Mouse (Mus musculus) hindbrain, embryonic 11.5 days (tissue): ENCODE results near the gene Gm10563. TPM values are rescaled to one million over a fixed set of nuclear protein-coding genes. Genes with fewer than 3 reads are reported as not detected.
"Not testable (repeated sequence)": the region's sequence is repeated elsewhere in the genome, so short reads cannot be mapped to it uniquely, and the experiment has no call there.

ENCODE experiments used
- ATAC-seq: fragments of 200-750 bp; cut with Nextera tagmentation; 2 replicates; pipeline ENCODE4 v1.8.0; 2017; ENCODE audit warnings: mild to moderate bottlenecking, moderate TSS enrichment, moderate library complexity; ENCODE audit not compliant: low FRiP score
- DNase-seq: peaks from one replicate; pipeline ENCODE4 v3.0.0-alpha.2; 2015; ENCODE audit warnings: low spot score
- H3K27ac ChIP-seq: fragments of 300-500 bp; sonication (generic); 2 replicates; pipeline ENCODE4 v1.5.1; 2014; ENCODE audit warnings: mild to moderate bottlenecking, low read depth, low read length
- H3K27me3 ChIP-seq: fragments of 300-500 bp; sonication (generic); 2 replicates; pipeline ENCODE4 v1.6.1; 2014; ENCODE audit warnings: mild to moderate bottlenecking, low read length, moderate library complexity, mixed read lengths; ENCODE audit not compliant: control insufficient read depth, insufficient read depth
- H3K36me3 ChIP-seq: fragments of 300-500 bp; sonication (generic); 2 replicates; pipeline ENCODE4 v1.6.1; 2014; ENCODE audit warnings: mild to moderate bottlenecking, low read length, moderate library complexity, mixed read lengths; ENCODE audit not compliant: control insufficient read depth, insufficient read depth
- H3K4me1 ChIP-seq: fragments of 300-500 bp; sonication (generic); replicated peaks from 2 replicates; pipeline ENCODE4 v1.6.1; 2014; ENCODE audit warnings: low read length, mixed read lengths; ENCODE audit not compliant: control insufficient read depth, insufficient read depth
- H3K4me2 ChIP-seq: fragments of 300-500 bp; sonication (generic); replicated peaks from 2 replicates; pipeline ENCODE4 v1.6.1; 2014; ENCODE audit warnings: mild to moderate bottlenecking, low read depth, low read length
- H3K4me3 ChIP-seq: fragments of 300-500 bp; sonication (generic); 2 replicates; pipeline ENCODE4 v1.5.1; 2014; ENCODE audit warnings: low read depth, low read length
- H3K9ac ChIP-seq: fragments of 300-500 bp; sonication (generic); 2 replicates; pipeline ENCODE4 v1.6.1; 2014; ENCODE audit warnings: low read depth, low read length
- H3K9me3 ChIP-seq: fragments of 300-500 bp; sonication (generic); 2 replicates; pipeline ENCODE4 v1.6.1; 2016; ENCODE audit warnings: low read length; ENCODE audit not compliant: control insufficient read depth
- WGBS: fragments of 180-500 bp; shearing (Covaris S2); extraction: QIAGEN DNeasy Blood & Tissue Kit; methylation state at CpG from one replicate; pipeline ENCODE4 v1.1.7; 2014; 5-methylcytosine and 5-hydroxymethylcytosine counted together
- polyA plus RNA-seq: library from polyadenylated mRNA; unstranded; fragments of >200 nt; fragmentation: Nextera tagmentation; extraction: Ambion mirVana; gene quantifications from 2 replicates; pipeline ENCODE4 v1.2.1, GENCODE M21; 2014

The Gm10563 gene
- polyA plus RNA-seq, 1 experiment from 2014 or later = not detected

- DNase-seq = no peak
- no peak overlapping the region for H3K4me3 ChIP-seq
- H3K4me1 ChIP-seq = no peaks in the 10 kb centered on the region
- H3K27ac ChIP-seq = no peak overlapping the region
- WGBS = 95% methylated on average over 9 of the region's 9 CpGs
- 0 out of 2 replicates have a peak, but pooled peaks cover under 1% of the 10 kb centered on the region for H3K36me3 ChIP-seq
- ATAC-seq = no peak
- H3K27me3 ChIP-seq = no peaks in the 10 kb centered on the region
- no peaks in the 10 kb centered on the region for H3K9me3 ChIP-seq
- H3K9ac ChIP-seq = no peak overlapping the region
- no peak overlapping the region for H3K4me2 ChIP-seq
These were observed 68.1 kb downstream of the Gm10563 start for GRCm38 (mm10) chr4:155577132-155577531.

GRCm38 (mm10) chr4:155575521-155575920 lies 69.7 kb downstream of the Gm10563 start:
- Histone ChIP-seq H3K36me3 (no peaks in the 10 kb centered on the region), H3K27me3 (no peaks in the 10 kb centered on the region), H3K9ac (no peak overlapping the region), H3K9me3 (no peaks in the 10 kb centered on the region), H3K4me3 (no peak overlapping the region), H3K4me2 (no peak overlapping the region), H3K27ac (no peak overlapping the region), H3K4me1 (no peaks in the 10 kb centered on the region)
- DNase-seq (no peak), ATAC-seq (no peak)
- 89% methylated on average over 8 of the region's 8 CpGs for WGBS

GRCm38 (mm10) chr4:155574931-155575330 lies 70.3 kb downstream of the Gm10563 start:
- Histone ChIP-seq H3K36me3 (no peaks in the 10 kb centered on the region), H3K9ac (no peak overlapping the region), H3K27ac (no peak overlapping the region), H3K4me1 (no peaks in the 10 kb centered on the region), H3K9me3 (no peaks in the 10 kb centered on the region), H3K27me3 (no peaks in the 10 kb centered on the region), H3K4me3 (no peak overlapping the region), H3K4me2 (no peak overlapping the region)
- DNase-seq (no peak), ATAC-seq (no peak)
- WGBS = 92% methylated on average over 11 of the region's 11 CpGs

GRCm38 (mm10) chr4:155573876-155574275 lies 71.3 kb downstream of the Gm10563 start:
- ATAC-seq (no peak), DNase-seq (no peak)
- WGBS = 95% methylated on average over 9 of the region's 9 CpGs
- H3K27ac ChIP-seq = no peak overlapping the region
- H3K9me3 ChIP-seq = no peaks in the 10 kb centered on the region
- H3K27me3 ChIP-seq = no peaks in the 10 kb centered on the region
- no peaks in the 10 kb centered on the region for H3K4me1 ChIP-seq
- no peak overlapping the region for H3K4me2 ChIP-seq
- H3K36me3 ChIP-seq = no peaks in the 10 kb centered on the region
- H3K4me3 ChIP-seq = no peak overlapping the region
- no peak overlapping the region for H3K9ac ChIP-seq

- Histone ChIP-seq H3K9me3 (no peaks in the 10 kb centered on the region), H3K9ac (no peak overlapping the region), H3K27ac (no peak overlapping the region), H3K27me3 (no peaks in the 10 kb centered on the region), H3K4me2 (no peak overlapping the region), H3K4me3 (no peak overlapping the region), H3K4me1 (no peaks in the 10 kb centered on the region), H3K36me3 (no peaks in the 10 kb centered on the region)
- no peak for DNase-seq
- no peak for ATAC-seq
- WGBS = 91% methylated on average over 2 of the region's 2 CpGs
These were observed 72.1 kb downstream of the Gm10563 start for GRCm38 (mm10) chr4:155573155-155573554.

GRCm38 (mm10) chr4:155571442-155571841 lies 73.8 kb downstream of the Gm10563 start:
- no peak overlapping the region for H3K9ac ChIP-seq
- ATAC-seq = no peak
- no peak overlapping the region for H3K27ac ChIP-seq
- no peak overlapping the region for H3K4me3 ChIP-seq
- H3K4me2 ChIP-seq = no peak overlapping the region
- H3K36me3 ChIP-seq = no peaks in the 10 kb centered on the region
- no peaks in the 10 kb centered on the region for H3K4me1 ChIP-seq
- no peaks in the 10 kb centered on the region for H3K9me3 ChIP-seq
- no peaks in the 10 kb centered on the region for H3K27me3 ChIP-seq
- DNase-seq = no peak
- WGBS = 85% methylated on average over 2 of the region's 2 CpGs

- not testable (repeated sequence) for ATAC-seq, H3K4me3 ChIP-seq, H3K9ac ChIP-seq, H3K36me3 ChIP-seq, H3K27ac ChIP-seq, DNase-seq, H3K4me1 ChIP-seq, H3K27me3 ChIP-seq, H3K4me2 ChIP-seq, H3K9me3 ChIP-seq
- WGBS = 93% methylated on average over 11 of the region's 11 CpGs
These were observed 74.9 kb downstream of the Gm10563 start for GRCm38 (mm10) chr4:155570315-155570714.

- Histone ChIP-seq H3K4me3 (no peak overlapping the region), H3K36me3 (no peaks in the 10 kb centered on the region), H3K9me3 (no peaks in the 10 kb centered on the region), H3K27ac (no peak overlapping the region), H3K4me1 (no peaks in the 10 kb centered on the region), H3K4me2 (no peak overlapping the region), H3K27me3 (no peaks in the 10 kb centered on the region), H3K9ac (no peak overlapping the region)
- 94% methylated on average over 6 of the region's 6 CpGs for WGBS
- no peak for ATAC-seq
- no peak for DNase-seq
These were observed 75.4 kb downstream of the Gm10563 start for GRCm38 (mm10) chr4:155569818-155570217.

GRCm38 (mm10) chr4:155568632-155569370 lies 76.4 kb downstream of the Gm10563 start:
- Histone ChIP-seq H3K27me3 (no peaks in the 10 kb centered on the region), H3K27ac (no peak overlapping the region), H3K9me3 (no peaks in the 10 kb centered on the region), H3K36me3 (no peaks in the 10 kb centered on the region), H3K4me2 (no peak overlapping the region), H3K4me3 (no peak overlapping the region), H3K4me1 (no peaks in the 10 kb centered on the region; the same call in 1 of the 2 replicates), H3K9ac (no peak overlapping the region)
- WGBS = 92% methylated on average over 7 of the region's 7 CpGs
- ATAC-seq (no peak), DNase-seq (no peak)
